ENCODE assay signal across 21 mouse cellular contexts in genomic region chr7:110736914-110737313, GRCm38 (mm10). TPM values are rescaled to one million over a fixed set of nuclear protein-coding genes. Genes with fewer than 3 reads are reported as not detected.
DNase-seq lines count a peak whose midpoint lies in the region; ATAC-seq and TF ChIP-seq lines count a peak whose summit lies in the region.
"Had no signal": no experiment of that assay in that cellular context is flagged by ENCODE, and none has a peak within 500 bp of the region (broad histone marks: within the 10 kb centered on the region; RNA-seq: fewer than 3 reads in every experiment).

No protein-coding gene starts in this region.

- peak; percentile 3; the same call in 1 of the 2 replicates for TF ChIP-seq CTCF in liver, adult 2 months (IDR thresholded peaks at IDR 0.05; ENCODE audit: low read depth, low read length)
- TF ChIP-seq CTCF in E14TG2a.4 (conservative IDR thresholded peaks at IDR 0.05; ENCODE audit: low read length): peak; percentile 81

- no peaks in the 10 kb centered on the region for H3K4me1 ChIP-seq in liver, adult 2 months (ENCODE audit: control insufficient read depth, insufficient read depth, low read length)
- no peaks in the 10 kb centered on the region for H3K4me1 ChIP-seq in liver, embryonic 11.5 days (replicated peaks; ENCODE audit: control insufficient read depth, insufficient read depth, low read length)
- peaks cover 36% of the 10 kb centered on the region for H3K4me1 ChIP-seq in E14TG2a.4 (replicated peaks; ENCODE audit: low read depth, low read length)

- no peak overlapping the region for H3K4me3 ChIP-seq in liver, adult 2 months (ENCODE audit: insufficient read depth, low read depth, low read length)
- no peak overlapping the region for H3K4me3 ChIP-seq in liver, embryonic 11.5 days (ENCODE audit: low read depth, low read length)
- H3K4me3 ChIP-seq in E14TG2a.4 (replicated peaks; ENCODE audit: low read length): no peak overlapping the region
- H3K4me3 ChIP-seq: embryonic facial prominence, embryonic 12.5 days; hindbrain, embryonic 15.5 days; midbrain, embryonic 13.5 days; myocyte had no signal

- H3K9me3 ChIP-seq in liver, embryonic 11.5 days (ENCODE audit: control insufficient read depth, low read length): no peaks in the 10 kb centered on the region
- no peaks in the 10 kb centered on the region for H3K9me3 ChIP-seq in E14TG2a.4 (ENCODE audit: low read length)
- H3K9me3 ChIP-seq: embryonic facial prominence, embryonic 12.5 days; hindbrain, embryonic 15.5 days had no signal

- H3K4me2 ChIP-seq in liver, embryonic 11.5 days: no peak overlapping the region
- H3K4me2 ChIP-seq: embryonic facial prominence, embryonic 12.5 days; hindbrain, embryonic 15.5 days; midbrain, embryonic 13.5 days had no signal

- no peaks in the 10 kb centered on the region for H3K79me2 ChIP-seq in liver, adult 2 months (ENCODE audit: control insufficient read depth, insufficient read depth, low read length)

- no peak overlapping the region for H3K27ac ChIP-seq in liver, adult 2 months (replicated peaks; ENCODE audit: insufficient read depth, low read depth, low read length)
- no peak overlapping the region for H3K27ac ChIP-seq in liver, embryonic 11.5 days (ENCODE audit: low read depth, low read length)
- H3K27ac ChIP-seq: embryonic facial prominence, embryonic 12.5 days; hindbrain, embryonic 15.5 days; midbrain, embryonic 13.5 days had no signal

- H3K9ac ChIP-seq in liver, adult 2 months (ENCODE audit: low read depth, low read length): no peak overlapping the region
- no peak overlapping the region for H3K9ac ChIP-seq in liver, embryonic 11.5 days (ENCODE audit: low read depth, low read length)
- H3K9ac ChIP-seq: embryonic facial prominence, embryonic 12.5 days; hindbrain, embryonic 15.5 days; midbrain, embryonic 13.5 days had no signal

- peak; percentile 58 for DNase-seq in heart, adult 11 months
- no peak for DNase-seq in heart, postnatal 14 days
- DNase-seq in liver, adult 2 months (ENCODE audit: extremely low read depth, low read depth, low spot score): no peak
- DNase-seq in liver, embryonic 11.5 days (ENCODE audit: low spot score): no peak
- DNase-seq in ZHBTc4 (ENCODE audit: low read depth, low spot score): peak; percentile 51
- no peak for DNase-seq in cerebellum, adult 11-12 months
- DNase-seq in urinary bladder, postnatal 36 days (ENCODE audit: low spot score in 2 of 2): no peak
- DNase-seq: adrenal gland, postnatal 25 days; cerebellum, adult 2 months; gastrocnemius, postnatal 10 days; heart, postnatal 10 days; kidney, adult 9 months; lung, adult 18-20 months; retina, postnatal 1 day; thymus, adult 2 months had no signal

- no peaks in the 10 kb centered on the region for H3K36me3 ChIP-seq in liver, adult 2 months (ENCODE audit: control insufficient read depth, insufficient read depth, low read length)
- no peaks in the 10 kb centered on the region for H3K36me3 ChIP-seq in liver, embryonic 11.5 days (ENCODE audit: control insufficient read depth, insufficient read depth, low read length)
- no peaks in the 10 kb centered on the region for H3K36me3 ChIP-seq in E14TG2a.4 (ENCODE audit: insufficient read depth, low read length)
- H3K36me3 ChIP-seq: embryonic facial prominence, embryonic 12.5 days; hindbrain, embryonic 15.5 days; midbrain, embryonic 13.5 days had no signal

- no peak for ATAC-seq in liver, embryonic 11.5 days (replicated peaks; ENCODE audit: low FRiP score)
- ATAC-seq: forebrain, embryonic 16.5 days; midbrain, embryonic 13.5 days had no signal

- intact Hi-C loops in heart, postnatal 14 days (cut with DNase I): no loop called here

- 54% methylated on average over 2 of the region's 2 CpGs for WGBS in liver, adult 2 months
- WGBS in liver, embryonic 11.5 days: 57% methylated on average over 2 of the region's 2 CpGs

- no peaks in the 10 kb centered on the region for H3K27me3 ChIP-seq in liver, adult 2 months (ENCODE audit: control insufficient read depth, insufficient read depth, low read length)
- no peaks in the 10 kb centered on the region for H3K27me3 ChIP-seq in liver, embryonic 11.5 days (replicated peaks; ENCODE audit: control insufficient read depth, insufficient read depth, low read length)
- peaks cover 5% of the 10 kb centered on the region; the same call in 1 of the 2 replicates for H3K27me3 ChIP-seq in E14TG2a.4 (ENCODE audit: insufficient read depth, low read length)
- H3K27me3 ChIP-seq: embryonic facial prominence, embryonic 12.5 days; hindbrain, embryonic 15.5 days; midbrain, embryonic 13.5 days had no signal

- TF ChIP-seq POLR2A in liver, adult 2 months (IDR thresholded peaks at IDR 0.05; ENCODE audit: extremely low read depth, insufficient read depth, low read length): no peak

RNA-seq across cellular contexts. Expression of gene Ampd3, which starts 31.1 kb away (rescaled TPM):
- 10 to 100 TPM; 41.2 to 41.7 TPM for total RNA-seq in heart, postnatal 14 days (2021)
- 0.55 and 0.67 TPM in 2 replicates for total RNA-seq in liver, adult 2 months (2014; rRNA removed)
- polyA plus RNA-seq in liver, adult 2 months (2012; rRNA removed): 0.25 and 0.57 TPM in 2 replicates
- polyA plus RNA-seq in liver, embryonic 11.5 days (2014; fragmentation: Nextera tagmentation; extraction: Ambion mirVana): 39.5 and 41.1 TPM in 2 replicates

Comparison
In these comparisons a context has a peak if more than half of its experiments do, and no peak if none do; other contexts are left out.
1. DNase-seq: peak in heart, adult 11 months (single experiment) and ZHBTc4 (single experiment); none in heart, postnatal 14 days (0 of 2), liver, adult 2 months (single experiment), liver, embryonic 11.5 days (single experiment), cerebellum, adult 11-12 months (single experiment) and urinary bladder, postnatal 36 days (0 of 2).
2. RNA of gene Ampd3, which starts 31.1 kb away (total RNA-seq): 41.2 to 41.7 TPM in heart, postnatal 14 days; 0.55 to 0.67 TPM in liver, adult 2 months; every median in the first group is over 10 times any median in the second.